Mouse (Mus musculus) hindbrain, embryonic 11.5 days (tissue): ENCODE measurements around the gene Aifm1. TPM values are rescaled to one million over a fixed set of nuclear protein-coding genes. Genes with fewer than 3 reads are reported as not detected.

Experiments
- ATAC-seq: fragments of 200-750 bp; cut with Nextera tagmentation; 2 replicates; pipeline ENCODE4 v1.8.0; 2017; ENCODE audit warnings: mild to moderate bottlenecking, moderate TSS enrichment, moderate library complexity; ENCODE audit not compliant: low FRiP score
- DNase-seq: peaks from one replicate; pipeline ENCODE4 v3.0.0-alpha.2; 2015; ENCODE audit warnings: low spot score
- H3K27ac ChIP-seq: fragments of 300-500 bp; sonication (generic); 2 replicates; pipeline ENCODE4 v1.5.1; 2014; ENCODE audit warnings: mild to moderate bottlenecking, low read depth, low read length
- H3K27me3 ChIP-seq: fragments of 300-500 bp; sonication (generic); 2 replicates; pipeline ENCODE4 v1.6.1; 2014; ENCODE audit warnings: mild to moderate bottlenecking, low read length, moderate library complexity, mixed read lengths; ENCODE audit not compliant: control insufficient read depth, insufficient read depth
- H3K36me3 ChIP-seq: fragments of 300-500 bp; sonication (generic); 2 replicates; pipeline ENCODE4 v1.6.1; 2014; ENCODE audit warnings: mild to moderate bottlenecking, low read length, moderate library complexity, mixed read lengths; ENCODE audit not compliant: control insufficient read depth, insufficient read depth
- H3K4me1 ChIP-seq: fragments of 300-500 bp; sonication (generic); replicated peaks from 2 replicates; pipeline ENCODE4 v1.6.1; 2014; ENCODE audit warnings: low read length, mixed read lengths; ENCODE audit not compliant: control insufficient read depth, insufficient read depth
- H3K4me2 ChIP-seq: fragments of 300-500 bp; sonication (generic); replicated peaks from 2 replicates; pipeline ENCODE4 v1.6.1; 2014; ENCODE audit warnings: mild to moderate bottlenecking, low read depth, low read length
- H3K4me3 ChIP-seq: fragments of 300-500 bp; sonication (generic); 2 replicates; pipeline ENCODE4 v1.5.1; 2014; ENCODE audit warnings: low read depth, low read length
- H3K9ac ChIP-seq: fragments of 300-500 bp; sonication (generic); 2 replicates; pipeline ENCODE4 v1.6.1; 2014; ENCODE audit warnings: low read depth, low read length
- H3K9me3 ChIP-seq: fragments of 300-500 bp; sonication (generic); 2 replicates; pipeline ENCODE4 v1.6.1; 2016; ENCODE audit warnings: low read length; ENCODE audit not compliant: control insufficient read depth
- WGBS: fragments of 180-500 bp; shearing (Covaris S2); extraction: QIAGEN DNeasy Blood & Tissue Kit; methylation state at CpG from one replicate; pipeline ENCODE4 v1.1.7; 2014; 5-methylcytosine and 5-hydroxymethylcytosine counted together
- polyA plus RNA-seq: library from polyadenylated mRNA; unstranded; fragments of >200 nt; fragmentation: Nextera tagmentation; extraction: Ambion mirVana; gene quantifications from 2 replicates; pipeline ENCODE4 v1.2.1, GENCODE M21; 2014

Aifm1 gene
- polyA plus RNA-seq, 1 experiment from 2014 or later, result 63.6 TPM

GRCm38 (mm10) chrX:48518808-48519548, 5.6 kb upstream of the Aifm1 start, which contains the start of gene Rab33a:
TSS of gene Rab33a (plus strand) at chrX:48519285.
- H3K27me3 ChIP-seq, result no peaks in the 10 kb centered on the region
- H3K9ac ChIP-seq, result peak within 1 kb of the TSS; percentile 76
- H3K4me2 ChIP-seq, result peak within 1 kb of the TSS; percentile 68
- ATAC-seq (peak; percentile 87), DNase-seq (peak; percentile 58)
- peak within 1 kb of the TSS; percentile 79 for H3K27ac ChIP-seq
- H3K4me3 ChIP-seq, result peak within 1 kb of the TSS; percentile 45
- H3K9me3 ChIP-seq, result no peaks in the 10 kb centered on the region
- H3K36me3 ChIP-seq, result no peaks in the 10 kb centered on the region
- WGBS, result 17% methylated on average over 29 of the region's 33 CpGs
- H3K4me1 ChIP-seq, result no peaks in the 10 kb centered on the region

GRCm38 (mm10) chrX:48518211-48518807, 4.9 kb upstream of the Aifm1 start:
- peak overlapping the region; percentile 76 for H3K9ac ChIP-seq
- H3K27ac ChIP-seq, result peak overlapping the region; percentile 79
- peak overlapping the region; percentile 45 for H3K4me3 ChIP-seq
- DNase-seq, result peak; percentile 70
- no peaks in the 10 kb centered on the region for H3K4me1 ChIP-seq
- 29% methylated on average over 15 of the region's 15 CpGs for WGBS
- H3K9me3 ChIP-seq, result no peaks in the 10 kb centered on the region
- peak; percentile 92 for ATAC-seq
- H3K27me3 ChIP-seq, result no peaks in the 10 kb centered on the region
- H3K36me3 ChIP-seq, result no peaks in the 10 kb centered on the region
- H3K4me2 ChIP-seq, result peak overlapping the region; percentile 68

- DNase-seq, result peak; percentile 10
- no peak for ATAC-seq
These were observed 461 bp upstream of the Aifm1 start for GRCm38 (mm10) chrX:48513824-48514223.

GRCm38 (mm10) chrX:48493763-48494162, 19.6 kb downstream of the Aifm1 start:
- Histone ChIP-seq H3K9me3 (no peaks in the 10 kb centered on the region), H3K36me3 (no peaks in the 10 kb centered on the region), H3K4me2 (no peak overlapping the region), H3K9ac (no peak overlapping the region), H3K27ac (no peak overlapping the region), H3K4me3 (no peak overlapping the region), H3K27me3 (no peaks in the 10 kb centered on the region), H3K4me1 (no peaks in the 10 kb centered on the region)
- no peak for DNase-seq
- 92% methylated on average over 8 of the region's 8 CpGs for WGBS
- ATAC-seq, result no peak

More at GRCm38 (mm10) chrX:48513824-48514223, 461 bp upstream of the Aifm1 start:
- Histone ChIP-seq H3K4me1 (no peaks in the 10 kb centered on the region), H3K27ac (no peak overlapping the region), H3K4me3 (peak overlapping the region; percentile 49), H3K9me3 (no peaks in the 10 kb centered on the region), H3K36me3 (no peaks in the 10 kb centered on the region), H3K9ac (no peak overlapping the region), H3K27me3 (no peaks in the 10 kb centered on the region), H3K4me2 (peak overlapping the region; percentile 28)
- 13% methylated on average over 13 of the region's 13 CpGs for WGBS

- H3K4me1 ChIP-seq, result no peaks in the 10 kb centered on the region
- H3K9ac ChIP-seq, result no peak overlapping the region
- no peaks in the 10 kb centered on the region for H3K27me3 ChIP-seq
- no peaks in the 10 kb centered on the region for H3K36me3 ChIP-seq
- no peak overlapping the region for H3K4me2 ChIP-seq
- WGBS, result 91% methylated on average over 7 of the region's 7 CpGs
- no peak for ATAC-seq
- no peak overlapping the region for H3K27ac ChIP-seq
- no peak for DNase-seq
- H3K4me3 ChIP-seq, result no peak overlapping the region
- H3K9me3 ChIP-seq, result no peaks in the 10 kb centered on the region
These were observed 31.7 kb downstream of the Aifm1 start for GRCm38 (mm10) chrX:48481687-48482086.

GRCm38 (mm10) chrX:48481095-48481494, 32.3 kb downstream of the Aifm1 start:
- WGBS, result 81% methylated on average over 4 of the region's 4 CpGs
- DNase-seq (no peak), ATAC-seq (no peak)
- Histone ChIP-seq H3K4me2 (no peak overlapping the region), H3K27ac (no peak overlapping the region), H3K9me3 (no peaks in the 10 kb centered on the region), H3K27me3 (no peaks in the 10 kb centered on the region), H3K36me3 (no peaks in the 10 kb centered on the region), H3K9ac (no peak overlapping the region), H3K4me3 (no peak overlapping the region), H3K4me1 (no peaks in the 10 kb centered on the region)

GRCm38 (mm10) chrX:48467355-48467946, 45.9 kb downstream of the Aifm1 start:
- H3K36me3 ChIP-seq, result no peaks in the 10 kb centered on the region
- no peak for ATAC-seq
- H3K4me1 ChIP-seq, result no peaks in the 10 kb centered on the region
- H3K4me3 ChIP-seq, result no peak overlapping the region
- H3K9ac ChIP-seq, result no peak overlapping the region
- no peak for DNase-seq
- no peaks in the 10 kb centered on the region for H3K9me3 ChIP-seq
- H3K4me2 ChIP-seq, result no peak overlapping the region
- 95% methylated on average over 3 of the region's 3 CpGs for WGBS
- H3K27me3 ChIP-seq, result no peaks in the 10 kb centered on the region
- H3K27ac ChIP-seq, result no peak overlapping the region

- no peak for ATAC-seq
- WGBS, result 85% methylated on average over 2 of the region's 2 CpGs
These were observed 47.2 kb downstream of the Aifm1 start for GRCm38 (mm10) chrX:48466174-48466573.

More at GRCm38 (mm10) chrX:48466174-48466573, 47.2 kb downstream of the Aifm1 start:
- Histone ChIP-seq H3K27ac (no peak overlapping the region), H3K9me3 (no peaks in the 10 kb centered on the region), H3K4me1 (no peaks in the 10 kb centered on the region), H3K9ac (no peak overlapping the region), H3K4me3 (no peak overlapping the region), H3K27me3 (no peaks in the 10 kb centered on the region), H3K36me3 (no peaks in the 10 kb centered on the region), H3K4me2 (no peak overlapping the region)
- DNase-seq, result no peak
